Mouse (Mus musculus): ENCODE results near the gene Tmem139. TPM values are rescaled to one million over a fixed set of nuclear protein-coding genes. Genes with fewer than 3 reads are reported as not detected.

The Tmem139 gene
- polyA plus RNA-seq, 1 experiment from 2014 or later = 0.07 TPM

DNA sequence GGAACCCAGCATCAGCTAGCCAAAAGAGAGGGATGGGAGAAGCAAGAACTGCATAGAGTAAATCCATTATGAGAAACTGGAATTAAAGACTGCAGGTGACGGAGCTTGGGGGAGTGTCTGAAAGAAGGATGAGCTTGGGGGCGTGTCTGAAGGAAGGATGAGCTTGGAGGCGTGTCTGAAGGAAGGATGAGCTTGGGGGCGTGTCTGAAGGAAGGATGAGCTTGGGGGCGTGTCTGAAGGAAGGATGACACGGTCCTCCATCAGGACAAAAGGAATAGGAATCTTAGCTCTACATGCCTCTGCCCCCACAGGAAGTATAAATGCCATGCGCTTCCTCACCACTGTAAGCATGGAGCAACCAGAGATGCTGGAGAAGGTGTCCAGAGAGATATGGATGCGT lies 14.6 kb upstream of the Tmem139 start:
- Histone ChIP-seq H3K9me3 (replicated peaks) (no peaks in the 10 kb centered on the region), H3K4me2 (peak overlapping the region; percentile 4; the same call in 1 of the 2 replicates), H3K36me3 (replicated peaks) (no peaks in the 10 kb centered on the region), H3K27ac (replicated peaks) (no peak overlapping the region), H3K27me3 (peaks cover 21% of the 10 kb centered on the region), H3K4me3 (replicated peaks) (no peak overlapping the region), H3K4me1 (replicated peaks) (peaks cover 22% of the 10 kb centered on the region), H3K9ac (no peak overlapping the region)
- no peak for ATAC-seq (ENCODE audit: insufficient read depth)
- WGBS (ENCODE audit: insufficient replicate concordance) = 21% methylated on average over 8 of the region's 8 CpGs

DNA sequence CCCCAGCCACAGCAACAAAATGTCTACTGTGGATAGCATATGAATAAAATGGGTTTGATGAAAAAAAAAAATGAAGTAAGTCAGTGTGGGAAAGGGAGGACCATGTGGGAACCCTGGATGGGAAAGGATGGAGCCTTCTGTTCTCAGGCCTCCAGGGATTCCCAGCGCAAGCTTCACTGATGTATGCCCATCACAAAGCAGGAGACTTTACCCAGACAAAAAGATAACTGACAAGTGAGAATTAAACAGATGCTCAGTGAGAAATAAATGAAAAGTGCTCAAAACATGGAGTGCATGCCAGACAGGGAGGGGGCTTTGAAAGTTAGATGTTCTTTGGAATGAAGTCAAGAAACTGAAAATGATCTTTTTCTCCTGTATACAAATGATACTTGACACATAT lies 13.8 kb upstream of the Tmem139 start:
- H3K9me3 ChIP-seq (replicated peaks) = no peaks in the 10 kb centered on the region
- H3K9ac ChIP-seq = no peak overlapping the region
- H3K4me2 ChIP-seq = no peak overlapping the region
- no peak overlapping the region for H3K4me3 ChIP-seq (replicated peaks)
- WGBS (ENCODE audit: insufficient replicate concordance) = 71% methylated on average over 1 of the region's 1 CpGs
- no peak overlapping the region for H3K27ac ChIP-seq (replicated peaks)
- H3K27me3 ChIP-seq = peaks cover 21% of the 10 kb centered on the region
- ATAC-seq (ENCODE audit: insufficient read depth) = no peak
- no peaks in the 10 kb centered on the region for H3K36me3 ChIP-seq (replicated peaks)
- peaks cover 22% of the 10 kb centered on the region for H3K4me1 ChIP-seq (replicated peaks)

- Histone ChIP-seq H3K4me2 (no peak overlapping the region), H3K4me3 (replicated peaks) (no peak overlapping the region), H3K27me3 (peaks cover 24% of the 10 kb centered on the region), H3K27ac (replicated peaks) (no peak overlapping the region), H3K4me1 (replicated peaks) (peaks cover 8% of the 10 kb centered on the region; the same call in 1 of the 2 replicates), H3K9ac (no peak overlapping the region), H3K9me3 (replicated peaks) (no peaks in the 10 kb centered on the region), H3K36me3 (replicated peaks) (no peaks in the 10 kb centered on the region)
- ATAC-seq (ENCODE audit: insufficient read depth) = no peak
- WGBS (ENCODE audit: insufficient replicate concordance) = 59% methylated on average over 4 of the region's 4 CpGs
Observed at GRCm38 (mm10) chr6:42251791-42252190, 10.0 kb upstream of the Tmem139 start.

- no peak overlapping the region for H3K27ac ChIP-seq (replicated peaks)
- no peak overlapping the region for H3K9ac ChIP-seq
- H3K4me2 ChIP-seq = no peak overlapping the region
- no peak for ATAC-seq (ENCODE audit: insufficient read depth)
- no peaks in the 10 kb centered on the region for H3K9me3 ChIP-seq (replicated peaks)
- no peak overlapping the region for H3K4me3 ChIP-seq (replicated peaks)
- H3K36me3 ChIP-seq (replicated peaks) = no peaks in the 10 kb centered on the region
- H3K27me3 ChIP-seq = peaks cover 18% of the 10 kb centered on the region
- 58% methylated on average over 2 of the region's 2 CpGs for WGBS (ENCODE audit: insufficient replicate concordance)
- H3K4me1 ChIP-seq (replicated peaks) = peaks cover 9% of the 10 kb centered on the region
Observed at GRCm38 (mm10) chr6:42253103-42253502, 8.7 kb upstream of the Tmem139 start.

- H3K9ac ChIP-seq = no peak overlapping the region
- 9% methylated on average over 11 of the region's 11 CpGs for WGBS (ENCODE audit: insufficient replicate concordance)
- H3K27me3 ChIP-seq = peaks cover 3% of the 10 kb centered on the region; the same call in 1 of the 2 replicates
- H3K4me1 ChIP-seq (replicated peaks) = peaks cover 14% of the 10 kb centered on the region
- no peak overlapping the region for H3K27ac ChIP-seq (replicated peaks)
- H3K36me3 ChIP-seq (replicated peaks) = no peaks in the 10 kb centered on the region
- H3K4me2 ChIP-seq = peak overlapping the region; percentile 41
- no peaks in the 10 kb centered on the region for H3K9me3 ChIP-seq (replicated peaks)
- ATAC-seq (ENCODE audit: insufficient read depth) = peak; percentile 84
- no peak overlapping the region for H3K4me3 ChIP-seq (replicated peaks)
Observed at GRCm38 (mm10) chr6:42257303-42257863, 4.4 kb upstream of the Tmem139 start.

GRCm38 (mm10) chr6:42260430-42260829 lies 1.3 kb upstream of the Tmem139 start:
- Histone ChIP-seq H3K9ac (no peak overlapping the region), H3K4me2 (no peak overlapping the region), H3K4me3 (replicated peaks) (no peak overlapping the region), H3K9me3 (replicated peaks) (no peaks in the 10 kb centered on the region), H3K27ac (replicated peaks) (no peak overlapping the region), H3K36me3 (replicated peaks) (no peaks in the 10 kb centered on the region), H3K4me1 (replicated peaks) (peaks cover 25% of the 10 kb centered on the region), H3K27me3 (no peaks in the 10 kb centered on the region)
- 23% methylated on average over 6 of the region's 6 CpGs for WGBS (ENCODE audit: insufficient replicate concordance)
- no peak for ATAC-seq (ENCODE audit: insufficient read depth)

GRCm38 (mm10) chr6:42264626-42265312 lies 3.0 kb downstream of the Tmem139 start, which contains the start of gene Casp2:
Gene Casp2, plus strand, starts transcription at chr6:42264985.
- H3K9me3 ChIP-seq (replicated peaks) = no peaks in the 10 kb centered on the region
- H3K4me1 ChIP-seq (replicated peaks) = peaks cover 28% of the 10 kb centered on the region
- H3K27ac ChIP-seq (replicated peaks) = peak within 1 kb of the TSS; percentile 90
- H3K9ac ChIP-seq = peak within 1 kb of the TSS; percentile 92
- H3K36me3 ChIP-seq (replicated peaks) = peaks cover 27% of the 10 kb centered on the region
- no peaks in the 10 kb centered on the region for H3K27me3 ChIP-seq
- H3K4me3 ChIP-seq (replicated peaks) = peak within 1 kb of the TSS; percentile 99
- H3K4me2 ChIP-seq = peak within 1 kb of the TSS; percentile 81
- under 1% methylated on average over 51 of the region's 51 CpGs for WGBS (ENCODE audit: insufficient replicate concordance)
- peak; percentile 98 for ATAC-seq (ENCODE audit: insufficient read depth)

GRCm38 (mm10) chr6:42265391-42266330 lies 3.9 kb downstream of the Tmem139 start:
- WGBS (ENCODE audit: insufficient replicate concordance) = under 1% methylated on average over 21 of the region's 21 CpGs
- H3K36me3 ChIP-seq (replicated peaks) = peaks cover 35% of the 10 kb centered on the region
- peak overlapping the region; percentile 99 for H3K4me3 ChIP-seq (replicated peaks)
- H3K9ac ChIP-seq = peak overlapping the region; percentile 92
- no peaks in the 10 kb centered on the region for H3K27me3 ChIP-seq
- peaks cover 30% of the 10 kb centered on the region for H3K4me1 ChIP-seq (replicated peaks)
- ATAC-seq (ENCODE audit: insufficient read depth) = no peak
- no peaks in the 10 kb centered on the region for H3K9me3 ChIP-seq (replicated peaks)
- H3K4me2 ChIP-seq = peak overlapping the region; percentile 81
- peak overlapping the region; percentile 90 for H3K27ac ChIP-seq (replicated peaks)

- peaks cover 81% of the 10 kb centered on the region for H3K36me3 ChIP-seq (replicated peaks)
- no peak for ATAC-seq (ENCODE audit: insufficient read depth)
Observed at GRCm38 (mm10) chr6:42270817-42271216, 9.0 kb downstream of the Tmem139 start.

GRCm38 (mm10) chr6:42276151-42276550 lies 14.4 kb downstream of the Tmem139 start:
- H3K27me3 ChIP-seq = no peaks in the 10 kb centered on the region
- H3K4me2 ChIP-seq = no peak overlapping the region
- no peak overlapping the region for H3K27ac ChIP-seq (replicated peaks)
- WGBS (ENCODE audit: insufficient replicate concordance) = 68% methylated on average over 2 of the region's 2 CpGs
- no peaks in the 10 kb centered on the region for H3K9me3 ChIP-seq (replicated peaks)
- peaks cover 92% of the 10 kb centered on the region for H3K36me3 ChIP-seq (replicated peaks)
- no peak overlapping the region for H3K9ac ChIP-seq
- H3K4me3 ChIP-seq (replicated peaks) = no peak overlapping the region
- no peaks in the 10 kb centered on the region for H3K4me1 ChIP-seq (replicated peaks)
- ATAC-seq (ENCODE audit: insufficient read depth) = no peak

More at GRCm38 (mm10) chr6:42270817-42271216, 9.0 kb downstream of the Tmem139 start:
- Histone ChIP-seq H3K9me3 (replicated peaks) (no peaks in the 10 kb centered on the region), H3K27ac (replicated peaks) (no peak overlapping the region), H3K9ac (no peak overlapping the region), H3K4me3 (replicated peaks) (no peak overlapping the region), H3K4me1 (replicated peaks) (peaks cover 17% of the 10 kb centered on the region), H3K27me3 (no peaks in the 10 kb centered on the region), H3K4me2 (no peak overlapping the region)
